Mouse (Mus musculus) retina, postnatal 1 day (tissue): Measurements from ENCODE around the gene Tmem50a.
A peak's percentile ranks its signal among the peaks of the same experiment; 100 is the strongest.
"Not testable (repeated sequence)": the region's sequence is repeated elsewhere in the genome, so short reads cannot be mapped to it uniquely, and the experiment has no call there.

ENCODE experiments used
- DNase-seq: peaks from one replicate; pipeline ENCODE4 v3.0.0-alpha.2; 2012

Gene Tmem50a

GRCm38 (mm10) chr4:134922925-134923244 is 8.1 kb upstream of the Tmem50a start:
- peak; percentile 80 for DNase-seq

- DNase-seq, result no peak
These were observed 7.5 kb upstream of the Tmem50a start for GRCm38 (mm10) chr4:134922111-134922924.

GRCm38 (mm10) chr4:134921703-134922102 is 6.9 kb upstream of the Tmem50a start:
- no peak for DNase-seq

GRCm38 (mm10) chr4:134920631-134921030 is 5.8 kb upstream of the Tmem50a start:
- no peak for DNase-seq

- peak; percentile 22 for DNase-seq
These were observed 5.1 kb upstream of the Tmem50a start for GRCm38 (mm10) chr4:134919733-134920540.

- no peak for DNase-seq
These were observed 3.6 kb upstream of the Tmem50a start for GRCm38 (mm10) chr4:134918381-134918780.

GRCm38 (mm10) chr4:134917194-134917593 is 2.4 kb upstream of the Tmem50a start:
- no peak for DNase-seq

- DNase-seq, result no peak
These were observed 613 bp upstream of the Tmem50a start for GRCm38 (mm10) chr4:134915223-134916050.

- no peak for DNase-seq
These were observed 531 bp downstream of the Tmem50a start for GRCm38 (mm10) chr4:134914122-134914863.

- DNase-seq, result peak; percentile 77
These were observed 1.4 kb downstream of the Tmem50a start for GRCm38 (mm10) chr4:134913413-134913812.

GRCm38 (mm10) chr4:134911406-134911805 is 3.4 kb downstream of the Tmem50a start:
- not testable (repeated sequence) for DNase-seq

GRCm38 (mm10) chr4:134903046-134903445 is 11.8 kb downstream of the Tmem50a start:
- DNase-seq, result no peak

- DNase-seq, result no peak
These were observed 13.7 kb downstream of the Tmem50a start for GRCm38 (mm10) chr4:134901126-134901525.

GRCm38 (mm10) chr4:134897256-134897655 is 17.6 kb downstream of the Tmem50a start:
- DNase-seq, result no peak

- no peak for DNase-seq
These were observed 22.7 kb downstream of the Tmem50a start for GRCm38 (mm10) chr4:134892096-134892495.

- no peak for DNase-seq
These were observed 30.5 kb downstream of the Tmem50a start for GRCm38 (mm10) chr4:134884364-134884763.

- no peak for DNase-seq
These were observed 31.0 kb downstream of the Tmem50a start for GRCm38 (mm10) chr4:134883808-134884207.

GRCm38 (mm10) chr4:134883266-134883665 is 31.6 kb downstream of the Tmem50a start:
- peak; percentile 67 for DNase-seq

- peak; percentile 28 for DNase-seq
These were observed 34.8 kb downstream of the Tmem50a start for GRCm38 (mm10) chr4:134880041-134880440.

GRCm38 (mm10) chr4:134879410-134879981 is 35.3 kb downstream of the Tmem50a start:
- peak; percentile 81 for DNase-seq

- no peak for DNase-seq
These were observed 38.7 kb downstream of the Tmem50a start for GRCm38 (mm10) chr4:134876171-134876570.

- DNase-seq, result no peak
These were observed 42.9 kb downstream of the Tmem50a start for GRCm38 (mm10) chr4:134871950-134872349.
